Mouse (Mus musculus) hindbrain, embryonic 11.5 days (tissue): ENCODE data around the gene Tmem116. TPM values are rescaled to one million over a fixed set of nuclear protein-coding genes. Genes with fewer than 3 reads are reported as not detected.
A peak's percentile ranks its signal among the peaks of the same experiment; 100 is the strongest.

Experiments
- ATAC-seq: fragments of 200-750 bp; cut with Nextera tagmentation; 2 replicates; pipeline ENCODE4 v1.8.0; 2017; ENCODE audit warnings: mild to moderate bottlenecking, moderate TSS enrichment, moderate library complexity; ENCODE audit not compliant: low FRiP score
- DNase-seq: peaks from one replicate; pipeline ENCODE4 v3.0.0-alpha.2; 2015; ENCODE audit warnings: low spot score
- H3K27ac ChIP-seq: fragments of 300-500 bp; sonication (generic); 2 replicates; pipeline ENCODE4 v1.5.1; 2014; ENCODE audit warnings: mild to moderate bottlenecking, low read depth, low read length
- H3K27me3 ChIP-seq: fragments of 300-500 bp; sonication (generic); 2 replicates; pipeline ENCODE4 v1.6.1; 2014; ENCODE audit warnings: mild to moderate bottlenecking, low read length, moderate library complexity, mixed read lengths; ENCODE audit not compliant: control insufficient read depth, insufficient read depth
- H3K36me3 ChIP-seq: fragments of 300-500 bp; sonication (generic); 2 replicates; pipeline ENCODE4 v1.6.1; 2014; ENCODE audit warnings: mild to moderate bottlenecking, low read length, moderate library complexity, mixed read lengths; ENCODE audit not compliant: control insufficient read depth, insufficient read depth
- H3K4me1 ChIP-seq: fragments of 300-500 bp; sonication (generic); replicated peaks from 2 replicates; pipeline ENCODE4 v1.6.1; 2014; ENCODE audit warnings: low read length, mixed read lengths; ENCODE audit not compliant: control insufficient read depth, insufficient read depth
- H3K4me2 ChIP-seq: fragments of 300-500 bp; sonication (generic); replicated peaks from 2 replicates; pipeline ENCODE4 v1.6.1; 2014; ENCODE audit warnings: mild to moderate bottlenecking, low read depth, low read length
- H3K4me3 ChIP-seq: fragments of 300-500 bp; sonication (generic); 2 replicates; pipeline ENCODE4 v1.5.1; 2014; ENCODE audit warnings: low read depth, low read length
- H3K9ac ChIP-seq: fragments of 300-500 bp; sonication (generic); 2 replicates; pipeline ENCODE4 v1.6.1; 2014; ENCODE audit warnings: low read depth, low read length
- H3K9me3 ChIP-seq: fragments of 300-500 bp; sonication (generic); 2 replicates; pipeline ENCODE4 v1.6.1; 2016; ENCODE audit warnings: low read length; ENCODE audit not compliant: control insufficient read depth
- WGBS: fragments of 180-500 bp; shearing (Covaris S2); extraction: QIAGEN DNeasy Blood & Tissue Kit; methylation state at CpG from one replicate; pipeline ENCODE4 v1.1.7; 2014; 5-methylcytosine and 5-hydroxymethylcytosine counted together
- polyA plus RNA-seq: library from polyadenylated mRNA; unstranded; fragments of >200 nt; fragmentation: Nextera tagmentation; extraction: Ambion mirVana; gene quantifications from 2 replicates; pipeline ENCODE4 v1.2.1, GENCODE M21; 2014

Tmem116 gene
- 0.85 and 1.1 TPM in 2 replicates for polyA plus RNA-seq

GRCm38 (mm10) chr5:121451644-121452025 lies at the start of gene Tmem116:
Gene Tmem116, plus strand, starts transcription at chr5:121451893.
- Histone ChIP-seq H3K4me1 (peaks cover 2% of the 10 kb centered on the region; the same call in 1 of the 2 replicates), H3K36me3 (peaks cover 6% of the 10 kb centered on the region; the same call in 1 of the 2 replicates), H3K9me3 (no peaks in the 10 kb centered on the region), H3K27ac (peak within 1 kb of the TSS; percentile 92), H3K27me3 (no peaks in the 10 kb centered on the region), H3K9ac (peak within 1 kb of the TSS; percentile 93), H3K4me3 (peak within 1 kb of the TSS; percentile 77), H3K4me2 (peak within 1 kb of the TSS; percentile 61)
- WGBS = under 1% methylated on average over 17 of the region's 17 CpGs
- DNase-seq (peak; percentile 72), ATAC-seq (peak; percentile 23)

GRCm38 (mm10) chr5:121407856-121408255 lies 43.8 kb upstream of the Tmem116 start:
- no peaks in the 10 kb centered on the region for H3K4me1 ChIP-seq
- no peak for ATAC-seq
- no peak overlapping the region for H3K4me3 ChIP-seq
- no peak overlapping the region for H3K9ac ChIP-seq
- H3K9me3 ChIP-seq = no peaks in the 10 kb centered on the region
- whole genome bisulfite sequencing = 91% methylated on average over 8 of the region's 8 CpGs
- H3K27me3 ChIP-seq = no peaks in the 10 kb centered on the region
- no peak for DNase-seq
- no peak overlapping the region for H3K27ac ChIP-seq
- H3K4me2 ChIP-seq = no peak overlapping the region
- H3K36me3 ChIP-seq = peaks cover 4% of the 10 kb centered on the region; the same call in 1 of the 2 replicates

- H3K36me3 ChIP-seq = peaks cover 10% of the 10 kb centered on the region
- no peak for DNase-seq
- H3K27ac ChIP-seq = no peak overlapping the region
- H3K4me3 ChIP-seq = no peak overlapping the region
- H3K4me1 ChIP-seq = no peaks in the 10 kb centered on the region
- H3K4me2 ChIP-seq = no peak overlapping the region
- H3K27me3 ChIP-seq = no peaks in the 10 kb centered on the region
- ATAC-seq = no peak
- H3K9ac ChIP-seq = no peak overlapping the region
- no peaks in the 10 kb centered on the region for H3K9me3 ChIP-seq
- WGBS = 98% methylated on average over 4 of the region's 4 CpGs
Measured at GRCm38 (mm10) chr5:121410975-121411374, 40.7 kb upstream of the Tmem116 start.

- Histone ChIP-seq H3K4me2 (no peak overlapping the region), H3K9ac (no peak overlapping the region), H3K27ac (no peak overlapping the region), H3K4me1 (no peaks in the 10 kb centered on the region), H3K9me3 (no peaks in the 10 kb centered on the region), H3K27me3 (no peaks in the 10 kb centered on the region), H3K4me3 (no peak overlapping the region), H3K36me3 (peaks cover 18% of the 10 kb centered on the region)
- ATAC-seq (no peak), DNase-seq (no peak)
- WGBS = 96% methylated on average over 9 of the region's 9 CpGs
Measured at GRCm38 (mm10) chr5:121420721-121421120, 31.0 kb upstream of the Tmem116 start.

GRCm38 (mm10) chr5:121422787-121423186 lies 28.9 kb upstream of the Tmem116 start:
- no peaks in the 10 kb centered on the region for H3K4me1 ChIP-seq
- peaks cover 10% of the 10 kb centered on the region for H3K36me3 ChIP-seq
- WGBS = 93% methylated on average over 6 of the region's 6 CpGs
- H3K9me3 ChIP-seq = no peaks in the 10 kb centered on the region
- ATAC-seq (no peak), DNase-seq (no peak)
- H3K4me3 ChIP-seq = no peak overlapping the region
- H3K27me3 ChIP-seq = no peaks in the 10 kb centered on the region
- H3K27ac ChIP-seq = no peak overlapping the region
- H3K4me2 ChIP-seq = no peak overlapping the region
- H3K9ac ChIP-seq = no peak overlapping the region

GRCm38 (mm10) chr5:121423297-121423696 lies 28.4 kb upstream of the Tmem116 start:
- Histone ChIP-seq H3K9ac (no peak overlapping the region), H3K9me3 (no peaks in the 10 kb centered on the region), H3K4me1 (no peaks in the 10 kb centered on the region), H3K36me3 (peaks cover 8% of the 10 kb centered on the region), H3K4me3 (no peak overlapping the region), H3K27me3 (no peaks in the 10 kb centered on the region), H3K4me2 (no peak overlapping the region), H3K27ac (no peak overlapping the region)
- 92% methylated on average over 10 of the region's 10 CpGs for WGBS
- DNase-seq (no peak), ATAC-seq (no peak)

- Histone ChIP-seq H3K4me1 (no peaks in the 10 kb centered on the region), H3K4me2 (no peak overlapping the region), H3K27me3 (no peaks in the 10 kb centered on the region), H3K36me3 (peaks cover 15% of the 10 kb centered on the region), H3K9ac (no peak overlapping the region), H3K9me3 (no peaks in the 10 kb centered on the region), H3K27ac (no peak overlapping the region), H3K4me3 (no peak overlapping the region)
- ATAC-seq (no peak), DNase-seq (no peak)
- 97% methylated on average over 3 of the region's 3 CpGs for WGBS
Measured at GRCm38 (mm10) chr5:121428954-121429353, 22.7 kb upstream of the Tmem116 start.

- no peak overlapping the region for H3K4me2 ChIP-seq
- no peak overlapping the region for H3K4me3 ChIP-seq
- no peaks in the 10 kb centered on the region for H3K27me3 ChIP-seq
- 87% methylated on average over 5 of the region's 5 CpGs for WGBS
- H3K9me3 ChIP-seq = no peaks in the 10 kb centered on the region
- no peaks in the 10 kb centered on the region for H3K4me1 ChIP-seq
- no peak overlapping the region for H3K9ac ChIP-seq
- no peak for ATAC-seq
- no peak overlapping the region for H3K27ac ChIP-seq
- no peak for DNase-seq
- peaks cover 20% of the 10 kb centered on the region for H3K36me3 ChIP-seq
Measured at GRCm38 (mm10) chr5:121438131-121438530, 13.6 kb upstream of the Tmem116 start.

GRCm38 (mm10) chr5:121438756-121439155 lies 12.9 kb upstream of the Tmem116 start:
- no peak for DNase-seq
- peaks cover 20% of the 10 kb centered on the region for H3K36me3 ChIP-seq
- no peak overlapping the region for H3K9ac ChIP-seq
- no peak overlapping the region for H3K27ac ChIP-seq
- WGBS = 91% methylated on average over 11 of the region's 11 CpGs
- H3K4me1 ChIP-seq = no peaks in the 10 kb centered on the region
- no peak overlapping the region for H3K4me2 ChIP-seq
- ATAC-seq = no peak
- H3K4me3 ChIP-seq = no peak overlapping the region
- no peaks in the 10 kb centered on the region for H3K27me3 ChIP-seq
- H3K9me3 ChIP-seq = no peaks in the 10 kb centered on the region
